In the genomic region with DNA sequence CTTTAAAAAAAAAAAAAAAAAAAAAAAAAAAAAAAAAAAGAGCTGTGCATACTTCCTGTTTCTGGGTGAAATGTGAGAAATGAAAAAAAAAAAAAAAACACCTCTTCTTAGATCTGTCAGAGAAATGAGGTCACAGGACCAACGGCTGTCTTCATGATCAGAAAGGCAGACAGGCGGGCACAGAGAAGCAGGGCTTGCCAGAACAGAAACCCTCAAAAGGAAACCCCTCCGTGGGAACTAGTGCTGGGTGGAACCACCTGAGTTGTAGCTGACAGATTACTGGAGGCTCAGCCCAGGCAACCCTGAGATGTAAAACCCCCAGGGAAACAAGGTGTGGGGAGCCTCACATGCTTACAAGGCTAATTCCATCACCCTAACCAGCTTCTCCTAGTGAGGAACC, we compare ENCODE assay signal across 12 mouse cellular contexts.
DNase-seq lines count a peak whose midpoint lies in the region; ATAC-seq and TF ChIP-seq lines count a peak whose summit lies in the region.
"Had no signal": no experiment of that assay in that cellular context is flagged by ENCODE, and none has a peak within 500 bp of the region (broad histone marks: within the 10 kb centered on the region; RNA-seq: fewer than 3 reads in every experiment).

No protein-coding gene starts in this region.

- no peak overlapping the region for H3K4me3 ChIP-seq in intestine, embryonic 16.5 days (ENCODE audit: low read length)
- no peak overlapping the region for H3K4me3 ChIP-seq in spleen, adult 2 months (ENCODE audit: extremely low read depth, insufficient read depth, insufficient read length)
- H3K4me3 ChIP-seq: embryonic facial prominence, embryonic 13.5 days; heart, embryonic 13.5 days; midbrain, embryonic 12.5 days had no signal

- no peak for TF ChIP-seq POLR2A in spleen, adult 2 months (IDR thresholded peaks at IDR 0.05; ENCODE audit: low read depth, low read length)

- H3K27ac ChIP-seq in intestine, embryonic 16.5 days (ENCODE audit: low read length): no peak overlapping the region; the same call in 1 of the 2 replicates
- peak overlapping the region; percentile 85 for H3K27ac ChIP-seq in spleen, adult 2 months (ENCODE audit: insufficient read depth, low read length)
- H3K27ac ChIP-seq: embryonic facial prominence, embryonic 13.5 days; heart, embryonic 13.5 days; kidney, postnatal 0 days; midbrain, embryonic 12.5 days had no signal

- TF ChIP-seq CTCF in spleen, adult 2 months (IDR thresholded peaks at IDR 0.05; ENCODE audit: extremely low read depth, insufficient read depth, insufficient read length, insufficient replicate concordance): no peak

- no peak overlapping the region for H3K9ac ChIP-seq in intestine, embryonic 16.5 days (ENCODE audit: low read depth, low read length)
- H3K9ac ChIP-seq: embryonic facial prominence, embryonic 13.5 days; heart, embryonic 13.5 days; midbrain, embryonic 12.5 days had no signal

- 65% methylated on average over 3 of the region's 3 CpGs for WGBS in intestine, embryonic 16.5 days
- WGBS in spleen, adult 2 months: 8% methylated on average over 3 of the region's 3 CpGs

- H3K27me3 ChIP-seq in intestine, embryonic 16.5 days (replicated peaks; ENCODE audit: control insufficient read depth, insufficient read depth, low read length): no peaks in the 10 kb centered on the region
- no peaks in the 10 kb centered on the region for H3K27me3 ChIP-seq in spleen, adult 2 months (ENCODE audit: control insufficient read depth, insufficient read depth, low read length)
- H3K27me3 ChIP-seq: embryonic facial prominence, embryonic 13.5 days; heart, embryonic 13.5 days; midbrain, embryonic 12.5 days had no signal

- H3K36me3 ChIP-seq in intestine, embryonic 16.5 days (ENCODE audit: control insufficient read depth, insufficient read depth, low read length): no peaks in the 10 kb centered on the region
- H3K36me3 ChIP-seq in spleen, adult 2 months (ENCODE audit: control insufficient read depth, insufficient read depth, low read length): no peaks in the 10 kb centered on the region
- H3K36me3 ChIP-seq: embryonic facial prominence, embryonic 13.5 days; heart, embryonic 13.5 days; midbrain, embryonic 12.5 days had no signal

- no peaks in the 10 kb centered on the region for H3K9me3 ChIP-seq in intestine, embryonic 16.5 days (ENCODE audit: control insufficient read depth, low read length)
- H3K9me3 ChIP-seq: embryonic facial prominence, embryonic 13.5 days; heart, embryonic 13.5 days; midbrain, embryonic 12.5 days had no signal

- H3K4me1 ChIP-seq in intestine, embryonic 16.5 days (ENCODE audit: control insufficient read depth, insufficient read depth, low read length): no peaks in the 10 kb centered on the region
- no peaks in the 10 kb centered on the region; the same call in 1 of the 2 replicates for H3K4me1 ChIP-seq in spleen, adult 2 months (ENCODE audit: control insufficient read depth, insufficient read depth, insufficient read length)
- H3K4me1 ChIP-seq: embryonic facial prominence, embryonic 13.5 days; heart, embryonic 13.5 days; midbrain, embryonic 12.5 days had no signal

- peak; percentile 71 to 78 for DNase-seq in B cell, adult 2 months
- DNase-seq in CD8-positive naive resting alpha-beta T cell, adult 2 months (ENCODE audit: low read depth in 2 of 2, low spot score in 2 of 2): peak; percentile 83 to 87
- DNase-seq in spleen, adult 2 months (ENCODE audit: low read depth in 1 of 2, low spot score in 2 of 2): peak; percentile 67 to 89
- no peak for DNase-seq in right cerebral cortex, postnatal 10 days (ENCODE audit: low spot score in 2 of 2)
- no peak for DNase-seq in right cerebral cortex, postnatal 4 days
- DNase-seq in testis, postnatal 10 days (ENCODE audit: low spot score): no peak
- DNase-seq in layer of hippocampus, adult 8-10 months (ENCODE audit: low spot score in 2 of 2): no peak

- H3K4me2 ChIP-seq in intestine, embryonic 16.5 days (ENCODE audit: low read depth, low read length): no peak overlapping the region
- H3K4me2 ChIP-seq: embryonic facial prominence, embryonic 13.5 days; heart, embryonic 13.5 days; midbrain, embryonic 12.5 days had no signal

- ATAC-seq in intestine, embryonic 16.5 days: peak; percentile 56

Comparison
In these comparisons a context has a peak if more than half of its experiments do, and no peak if none do; other contexts are left out.
1. DNase-seq: peak in B cell, adult 2 months (2 of 2), CD8-positive naive resting alpha-beta T cell, adult 2 months (2 of 2) and spleen, adult 2 months (2 of 2); none in right cerebral cortex, postnatal 10 days (0 of 2), right cerebral cortex, postnatal 4 days (single experiment), testis, postnatal 10 days (single experiment) and layer of hippocampus, adult 8-10 months (0 of 2).